ENCODE assay signal across 8 mouse cellular contexts in genomic region chr14:20702741-20703381, GRCm38 (mm10). TPM values are rescaled to one million over a fixed set of nuclear protein-coding genes. Genes with fewer than 3 reads are reported as not detected.
DNase-seq lines count a peak whose midpoint lies in the region; ATAC-seq and TF ChIP-seq lines count a peak whose summit lies in the region.

Gene Chchd1 (plus strand): TSS chr14:20703006.

- ATAC-seq in embryonic facial prominence, embryonic 13.5 days (ENCODE audit: insufficient number of reproducible peaks, insufficient read depth, low FRiP score, low TSS enrichment, low read depth): 0 out of 2 replicates have a peak, but pooled peaks have one; percentile 49
- ATAC-seq in limb, embryonic 12.5 days (ENCODE audit: insufficient number of reproducible peaks, insufficient read depth, low FRiP score, low TSS enrichment, low read depth): peak; percentile 72
- peak; percentile 68 for ATAC-seq in midbrain, embryonic 14.5 days (ENCODE audit: low FRiP score, low TSS enrichment)

- TF ChIP-seq POLR2A in kidney, adult 2 months (IDR thresholded peaks at IDR 0.05; ENCODE audit: low read depth, low read length): peak; percentile 39

- H3K4me2 ChIP-seq in embryonic facial prominence, embryonic 13.5 days: peak within 1 kb of the TSS; percentile 65
- peak within 1 kb of the TSS; percentile 65 for H3K4me2 ChIP-seq in limb, embryonic 12.5 days
- peak within 1 kb of the TSS; percentile 73 for H3K4me2 ChIP-seq in midbrain, embryonic 14.5 days (ENCODE audit: low read length)

- no peaks in the 10 kb centered on the region for H3K27me3 ChIP-seq in embryonic facial prominence, embryonic 13.5 days
- H3K27me3 ChIP-seq in kidney, adult 2 months (replicated peaks; ENCODE audit: control insufficient read depth, insufficient read depth, low read length): no peaks in the 10 kb centered on the region
- no peaks in the 10 kb centered on the region for H3K27me3 ChIP-seq in limb, embryonic 12.5 days
- H3K27me3 ChIP-seq in midbrain, embryonic 14.5 days (ENCODE audit: control insufficient read depth, insufficient read depth, low read length): no peaks in the 10 kb centered on the region

- peak within 1 kb of the TSS; percentile 81 for H3K4me3 ChIP-seq in embryonic facial prominence, embryonic 13.5 days
- peak within 1 kb of the TSS; percentile 89 for H3K4me3 ChIP-seq in kidney, adult 2 months (ENCODE audit: insufficient read depth, low read depth, low read length)
- H3K4me3 ChIP-seq in limb, embryonic 12.5 days (replicated peaks): peak within 1 kb of the TSS; percentile 74
- peak within 1 kb of the TSS; percentile 73 for H3K4me3 ChIP-seq in midbrain, embryonic 14.5 days (replicated peaks; ENCODE audit: low read depth, low read length)

- H3K9me3 ChIP-seq in embryonic facial prominence, embryonic 13.5 days: no peaks in the 10 kb centered on the region
- H3K9me3 ChIP-seq in limb, embryonic 12.5 days: no peaks in the 10 kb centered on the region
- no peaks in the 10 kb centered on the region for H3K9me3 ChIP-seq in midbrain, embryonic 14.5 days (ENCODE audit: control insufficient read depth, low read length)

- peaks cover 43% of the 10 kb centered on the region for H3K4me1 ChIP-seq in embryonic facial prominence, embryonic 13.5 days
- peaks cover 5% of the 10 kb centered on the region; the same call in 1 of the 2 replicates for H3K4me1 ChIP-seq in kidney, adult 2 months (ENCODE audit: control insufficient read depth, insufficient read depth, low read length)
- H3K4me1 ChIP-seq in limb, embryonic 12.5 days (replicated peaks): peaks cover 31% of the 10 kb centered on the region
- peaks cover 42% of the 10 kb centered on the region for H3K4me1 ChIP-seq in midbrain, embryonic 14.5 days (ENCODE audit: control insufficient read depth, insufficient read depth, low read length)

- no peak for TF ChIP-seq CTCF in kidney, adult 2 months (conservative IDR thresholded peaks at IDR 0.05; ENCODE audit: insufficient read depth, insufficient read length, low read depth, low read length)

- under 1% methylated on average over 61 of the region's 61 CpGs for WGBS in embryonic facial prominence, embryonic 13.5 days
- WGBS in kidney, adult 2 months: under 1% methylated on average over 61 of the region's 61 CpGs
- under 1% methylated on average over 61 of the region's 61 CpGs for WGBS in limb, embryonic 12.5 days
- under 1% methylated on average over 61 of the region's 61 CpGs for WGBS in midbrain, embryonic 14.5 days

- peak within 1 kb of the TSS; percentile 86 for H3K9ac ChIP-seq in embryonic facial prominence, embryonic 13.5 days
- peak within 1 kb of the TSS; percentile 87 for H3K9ac ChIP-seq in limb, embryonic 12.5 days (replicated peaks)
- H3K9ac ChIP-seq in midbrain, embryonic 14.5 days (replicated peaks; ENCODE audit: low read length): peak within 1 kb of the TSS; percentile 84

- peaks cover 20% of the 10 kb centered on the region for H3K36me3 ChIP-seq in embryonic facial prominence, embryonic 13.5 days
- H3K36me3 ChIP-seq in kidney, adult 2 months (ENCODE audit: control insufficient read depth, insufficient read depth, low read length): no peaks in the 10 kb centered on the region
- peaks cover 40% of the 10 kb centered on the region for H3K36me3 ChIP-seq in limb, embryonic 12.5 days
- peaks cover 16% of the 10 kb centered on the region for H3K36me3 ChIP-seq in midbrain, embryonic 14.5 days (ENCODE audit: control insufficient read depth, insufficient read depth, low read length)

- peak within 1 kb of the TSS; percentile 87 for H3K27ac ChIP-seq in embryonic facial prominence, embryonic 13.5 days
- H3K27ac ChIP-seq in kidney, adult 2 months (ENCODE audit: insufficient read depth, low read depth, low read length): peak within 1 kb of the TSS; percentile 87
- peak within 1 kb of the TSS; percentile 94 for H3K27ac ChIP-seq in limb, embryonic 12.5 days
- H3K27ac ChIP-seq in midbrain, embryonic 14.5 days (replicated peaks; ENCODE audit: low read depth, low read length): peak within 1 kb of the TSS; percentile 86

- DNase-seq in 3T3-L1 (ENCODE audit: low read depth, low spot score): peak; percentile 75
- peak; percentile 94 for DNase-seq in adrenal gland, postnatal 36 days
- peak; percentile 93 to 97 for DNase-seq in heart, adult 18-20 months
- DNase-seq in kidney, adult 2 months: peak; percentile 94
- peak; percentile 93 for DNase-seq in midbrain, embryonic 14.5 days
- DNase-seq in spleen, adult 12 weeks (ENCODE audit: low spot score): peak; percentile 83

RNA-seq across cellular contexts. Expression of gene Chchd1, which starts in this region (rescaled TPM):
- total RNA-seq in adrenal gland, postnatal 36 days (2021): 10 to 100 TPM; 82.0 to 94.3 TPM
- polyA plus RNA-seq in embryonic facial prominence, embryonic 13.5 days (2015; fragmentation: Nextera tagmentation; extraction: Ambion mirVana): 193 and 219 TPM in 2 replicates
- total RNA-seq in heart, adult 18-20 months (2021): 100 to 1,000 TPM; 108 to 122 TPM
- polyA plus RNA-seq in kidney, adult 2 months (2012; rRNA removed): 42.3 and 54.0 TPM in 2 replicates
- 243 and 264 TPM in 2 replicates for polyA plus RNA-seq in limb, embryonic 12.5 days (2016; fragmentation: Nextera tagmentation; extraction: Ambion mirVana)
- polyA plus RNA-seq in midbrain, embryonic 14.5 days (2014; fragmentation: Nextera tagmentation; extraction: Ambion mirVana): 188 and 214 TPM in 2 replicates

Comparison
In these comparisons a context has a peak if more than half of its experiments do, and no peak if none do; other contexts are left out.
1. Peak in every context shown above with its lines: DNase-seq, ATAC-seq, H3K4me3 ChIP-seq and H3K27ac ChIP-seq.